Mouse (Mus musculus) heart, embryonic 16.5 days (tissue): ENCODE measurements around the gene B4galt3. TPM values are rescaled to one million over a fixed set of nuclear protein-coding genes. Genes with fewer than 3 reads are reported as not detected.

Source experiments
- ATAC-seq: fragments of 200-750 bp; cut with Nextera tagmentation; replicated peaks from 2 replicates; pipeline ENCODE4 v1.8.0; 2017; ENCODE audit warnings: moderate number of reproducible peaks; ENCODE audit not compliant: insufficient read depth, low FRiP score; ENCODE audit errors: extremely low read depth
- H3K27ac ChIP-seq: fragments of 300-500 bp; sonication (generic); 2 replicates; pipeline ENCODE4 v1.5.1; 2014; ENCODE audit warnings: mild to moderate bottlenecking, low read length, control low read depth, moderate library complexity
- H3K27me3 ChIP-seq: fragments of 300-500 bp; sonication (generic); 2 replicates; pipeline ENCODE4 v1.6.1; 2014; ENCODE audit warnings: low read length, mixed read lengths; ENCODE audit not compliant: control insufficient read depth, insufficient read depth
- H3K36me3 ChIP-seq: fragments of 300-500 bp; sonication (generic); 2 replicates; pipeline ENCODE4 v1.6.1; 2014; ENCODE audit not compliant: control insufficient read depth, insufficient read depth
- H3K4me1 ChIP-seq: fragments of 300-500 bp; sonication (generic); 2 replicates; pipeline ENCODE4 v1.6.1; 2014; ENCODE audit warnings: low read length, mixed read lengths; ENCODE audit not compliant: control insufficient read depth, insufficient read depth
- H3K4me2 ChIP-seq: fragments of 300-500 bp; sonication (generic); 2 replicates; pipeline ENCODE4 v1.6.1; 2014; ENCODE audit warnings: low read depth, mild to moderate bottlenecking, control low read depth, low read length
- H3K4me3 ChIP-seq: fragments of 300-500 bp; sonication (generic); 2 replicates; pipeline ENCODE4 v1.5.1; 2014; ENCODE audit warnings: mild to moderate bottlenecking, control low read depth, low read length
- H3K9ac ChIP-seq: fragments of 300-500 bp; sonication (generic); 2 replicates; pipeline ENCODE4 v1.6.1; 2014; ENCODE audit warnings: low read length, control low read depth
- H3K9me3 ChIP-seq: fragments of 300-500 bp; sonication (generic); replicated peaks from 2 replicates; pipeline ENCODE4 v1.6.1; 2016; ENCODE audit warnings: low read length; ENCODE audit not compliant: control insufficient read depth
- WGBS: fragments of 180-500 bp; shearing (Covaris S2); extraction: QIAGEN DNeasy Blood & Tissue Kit; methylation state at CpG from one replicate; pipeline ENCODE4 v1.1.7; 2014; 5-methylcytosine and 5-hydroxymethylcytosine counted together
- polyA plus RNA-seq: library from polyadenylated mRNA; unstranded; fragments of >200 nt; fragmentation: Nextera tagmentation; extraction: Ambion mirVana; gene quantifications from 2 replicates; pipeline ENCODE4 v1.2.1, GENCODE M21; 2015

The B4galt3 gene
- polyA plus RNA-seq, 1 experiment from 2014 or later = 47.5 TPM

DNA sequence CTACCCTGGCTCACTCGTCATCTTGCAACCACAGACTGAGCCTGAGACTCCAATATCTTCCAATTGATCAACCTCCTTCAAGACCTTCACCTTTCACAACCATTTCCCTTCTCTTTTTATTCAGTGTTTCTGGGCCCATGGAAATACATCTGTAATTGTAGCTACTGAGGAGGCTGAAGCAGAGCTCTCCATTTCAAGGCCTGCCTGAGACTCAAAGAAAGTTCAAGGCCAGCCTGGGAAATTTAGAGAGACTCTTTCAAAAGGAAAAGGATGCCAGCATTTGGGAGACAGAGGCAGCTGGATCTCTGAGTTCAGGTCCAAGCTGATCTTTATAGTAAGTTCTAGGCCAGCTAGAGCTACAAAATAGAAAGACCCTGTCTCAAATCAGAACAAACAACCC is 42.2 kb upstream of the B4galt3 start:
- no peak overlapping the region for H3K27ac ChIP-seq
- 76% methylated on average over 1 of the region's 1 CpGs for WGBS
- peaks cover 2% of the 10 kb centered on the region; the same call in 1 of the 2 replicates for H3K4me1 ChIP-seq
- H3K36me3 ChIP-seq = no peaks in the 10 kb centered on the region
- no peak overlapping the region for H3K4me2 ChIP-seq
- no peaks in the 10 kb centered on the region for H3K27me3 ChIP-seq
- no peak overlapping the region for H3K4me3 ChIP-seq
- H3K9me3 ChIP-seq = no peaks in the 10 kb centered on the region
- ATAC-seq = no peak
- H3K9ac ChIP-seq = no peak overlapping the region

DNA sequence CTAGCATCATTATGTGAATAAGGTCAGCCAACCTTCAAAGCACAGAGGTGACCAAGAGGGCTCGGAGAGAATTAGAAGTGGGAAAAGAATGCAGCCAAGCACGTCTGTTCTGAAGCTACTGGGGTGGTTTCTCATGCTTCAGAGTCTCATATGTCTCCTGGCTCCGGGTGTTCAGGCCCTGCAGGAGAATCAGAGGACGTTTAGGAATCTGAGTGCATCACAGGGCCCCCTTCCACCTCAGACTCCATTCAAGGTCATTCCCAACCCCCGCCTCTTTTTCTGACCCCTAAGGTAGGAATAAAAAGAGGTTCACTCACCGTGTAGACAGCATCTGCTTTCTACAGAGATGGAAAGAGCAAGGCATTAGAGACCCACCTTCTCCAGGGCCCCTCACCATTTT is 40.4 kb upstream of the B4galt3 start:
- H3K36me3 ChIP-seq = peaks cover 8% of the 10 kb centered on the region
- ATAC-seq = no peak
- H3K27me3 ChIP-seq = no peaks in the 10 kb centered on the region
- H3K9ac ChIP-seq = no peak overlapping the region
- no peak overlapping the region for H3K4me3 ChIP-seq
- no peaks in the 10 kb centered on the region for H3K4me1 ChIP-seq
- WGBS = 59% methylated on average over 6 of the region's 6 CpGs
- H3K4me2 ChIP-seq = no peak overlapping the region
- H3K27ac ChIP-seq = no peak overlapping the region
- no peaks in the 10 kb centered on the region for H3K9me3 ChIP-seq

DNA sequence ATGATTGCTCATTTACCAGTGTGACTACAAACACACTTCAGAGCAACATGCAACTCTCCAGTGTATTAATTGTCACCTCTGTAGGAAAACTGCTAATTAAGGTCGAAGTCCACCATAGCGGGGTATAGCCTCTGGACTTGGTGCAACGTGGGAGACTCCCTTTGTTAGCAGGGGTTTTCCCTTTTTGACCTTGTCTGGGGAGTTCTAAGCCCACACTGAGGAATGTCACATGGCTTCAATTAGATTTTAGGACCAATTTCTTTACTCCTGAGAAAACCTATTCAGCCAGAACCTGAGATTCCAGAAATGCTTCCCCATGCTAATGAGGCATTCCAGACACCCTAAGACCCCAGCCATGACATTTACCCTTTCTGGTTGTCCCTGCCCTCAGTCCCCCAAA is 39.9 kb upstream of the B4galt3 start:
- no peak for ATAC-seq
- Histone ChIP-seq H3K4me2 (no peak overlapping the region), H3K9ac (no peak overlapping the region), H3K4me1 (no peaks in the 10 kb centered on the region), H3K9me3 (no peaks in the 10 kb centered on the region), H3K27ac (no peak overlapping the region), H3K36me3 (peaks cover 13% of the 10 kb centered on the region), H3K4me3 (no peak overlapping the region), H3K27me3 (no peaks in the 10 kb centered on the region)
- WGBS = 79% methylated on average over 3 of the region's 3 CpGs

DNA sequence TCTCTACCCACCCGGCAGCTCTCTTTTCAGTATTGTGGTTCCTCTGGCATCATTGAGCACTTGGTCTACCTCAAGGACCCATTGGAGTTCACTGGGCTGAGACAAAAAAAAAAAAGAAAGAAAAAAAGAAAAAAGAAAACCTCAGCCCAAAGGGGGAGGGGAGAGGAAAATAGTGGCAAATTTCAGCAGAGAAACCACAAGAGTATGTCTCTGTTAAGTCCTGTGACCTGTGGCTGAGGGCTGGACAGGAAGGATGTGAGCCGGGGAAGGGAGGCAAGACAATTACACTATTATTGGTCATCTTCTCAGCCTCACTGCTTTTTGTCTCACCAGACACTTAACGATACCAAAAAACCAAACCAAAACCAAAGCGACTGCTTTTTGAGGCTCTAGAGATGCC is 38.3 kb upstream of the B4galt3 start:
- no peak overlapping the region for H3K9ac ChIP-seq
- ATAC-seq = no peak
- H3K4me1 ChIP-seq = peaks cover 8% of the 10 kb centered on the region
- peaks cover 28% of the 10 kb centered on the region for H3K36me3 ChIP-seq
- 63% methylated on average over 4 of the region's 4 CpGs for WGBS
- H3K27ac ChIP-seq = no peak overlapping the region
- H3K27me3 ChIP-seq = no peaks in the 10 kb centered on the region
- H3K9me3 ChIP-seq = no peaks in the 10 kb centered on the region
- H3K4me2 ChIP-seq = no peak overlapping the region
- no peak overlapping the region for H3K4me3 ChIP-seq

DNA sequence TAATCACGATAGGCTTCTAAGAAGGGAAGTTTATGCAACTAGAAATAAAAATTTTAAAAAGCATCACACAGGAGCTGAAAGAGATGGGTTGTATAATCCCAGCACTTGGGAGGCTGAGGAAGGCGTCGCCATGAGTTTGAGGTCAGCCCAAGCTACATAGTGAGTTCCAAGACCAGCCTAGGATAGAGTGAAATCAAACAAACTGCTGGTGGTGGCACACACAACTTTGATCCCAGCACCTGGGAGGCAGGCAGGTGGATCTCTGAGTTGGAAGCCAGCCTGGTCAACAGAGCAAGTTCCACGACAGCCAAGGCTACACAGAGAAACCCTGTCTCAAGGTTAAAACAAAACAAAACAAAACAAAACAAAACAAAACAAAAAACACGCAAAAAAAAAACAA is 37.8 kb upstream of the B4galt3 start:
- Histone ChIP-seq H3K4me1 (peaks cover 8% of the 10 kb centered on the region), H3K4me3 (no peak overlapping the region), H3K9ac (no peak overlapping the region), H3K4me2 (no peak overlapping the region), H3K9me3 (no peaks in the 10 kb centered on the region), H3K36me3 (peaks cover 33% of the 10 kb centered on the region), H3K27me3 (no peaks in the 10 kb centered on the region), H3K27ac (no peak overlapping the region)
- ATAC-seq = no peak
- WGBS = 80% methylated on average over 5 of the region's 5 CpGs

DNA sequence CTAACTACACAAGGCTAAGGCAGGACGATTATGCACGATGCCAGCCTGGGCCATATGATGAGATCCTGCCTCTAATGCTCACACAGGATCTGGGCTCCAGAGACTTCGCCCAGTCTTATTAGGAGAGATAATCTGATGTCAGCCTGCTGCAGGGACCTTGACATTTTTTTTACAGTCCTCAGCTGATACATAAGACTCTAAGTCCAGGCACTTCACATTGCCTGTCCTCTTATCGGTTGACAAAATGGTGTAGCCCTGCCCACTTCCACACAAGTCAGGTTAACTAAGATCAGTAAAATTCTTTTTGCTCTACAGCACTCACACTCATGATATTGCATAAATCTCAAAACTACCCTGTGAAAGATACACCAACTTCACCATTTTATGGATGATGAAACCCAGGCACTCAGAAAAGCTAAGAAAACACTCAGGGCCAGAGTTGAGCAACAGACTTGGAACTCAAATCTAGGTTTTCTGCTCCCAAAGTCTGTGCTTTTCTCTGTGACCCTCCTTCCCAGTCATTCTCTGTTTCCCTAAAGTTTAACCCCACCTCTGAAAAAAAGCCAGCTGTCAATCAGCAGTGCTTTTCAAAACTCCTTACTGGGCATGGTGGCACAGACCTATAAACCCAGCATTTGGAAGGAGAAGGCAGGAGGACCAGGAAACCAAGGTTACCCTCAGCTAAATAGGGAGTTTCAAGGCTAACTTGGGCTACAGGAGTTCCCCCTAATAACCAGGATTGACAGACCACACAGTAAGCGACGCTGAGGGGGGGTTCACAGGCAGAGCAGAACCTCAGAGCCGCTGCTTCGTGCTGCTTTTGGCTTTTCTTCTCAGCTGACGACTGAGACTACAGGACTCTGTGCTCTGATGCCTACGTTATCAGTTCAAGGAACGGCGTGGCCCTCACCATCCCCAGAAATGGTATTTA is 37.1 kb upstream of the B4galt3 start:
- Histone ChIP-seq H3K36me3 (peaks cover 40% of the 10 kb centered on the region), H3K9me3 (no peaks in the 10 kb centered on the region), H3K4me3 (no peak overlapping the region), H3K27me3 (no peaks in the 10 kb centered on the region), H3K4me2 (no peak overlapping the region), H3K9ac (no peak overlapping the region), H3K4me1 (peaks cover 8% of the 10 kb centered on the region), H3K27ac (peak overlapping the region; percentile 9; the same call in 1 of the 2 replicates)
- WGBS = 57% methylated on average over 12 of the region's 12 CpGs
- ATAC-seq = no peak

DNA sequence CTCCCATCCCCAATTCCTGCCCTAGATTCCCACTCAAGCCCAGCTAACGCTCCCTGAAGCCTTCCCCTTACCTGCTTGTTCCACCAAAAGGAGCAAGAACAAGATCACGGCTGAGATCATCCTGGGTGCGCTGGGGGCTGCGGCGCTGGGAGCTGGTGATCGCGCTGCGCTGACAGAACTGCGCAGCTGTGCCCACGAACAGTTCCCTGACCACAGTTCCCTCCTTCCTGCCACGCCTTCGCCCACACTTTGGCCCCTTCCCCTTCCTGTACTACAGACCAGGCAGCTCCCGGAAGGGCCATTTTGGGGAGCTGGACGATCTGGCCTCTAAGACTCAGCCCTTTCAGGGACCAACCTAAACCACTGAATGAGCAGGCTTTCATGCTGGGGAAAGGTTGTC is 36.0 kb upstream of the B4galt3 start, which contains the start of gene Fcer1g:
TSS of gene Fcer1g (minus strand) at position 240 of the 400 bp plus-strand sequence.
- 84% methylated on average over 14 of the region's 14 CpGs for WGBS
- Histone ChIP-seq H3K4me1 (peaks cover 8% of the 10 kb centered on the region), H3K4me3 (no peak within 1 kb of the TSS), H3K9me3 (no peaks in the 10 kb centered on the region), H3K4me2 (no peak within 1 kb of the TSS), H3K27ac (peak within 1 kb of the TSS; percentile 11; the same call in 1 of the 2 replicates), H3K9ac (no peak within 1 kb of the TSS), H3K27me3 (no peaks in the 10 kb centered on the region), H3K36me3 (peaks cover 50% of the 10 kb centered on the region)
- no peak for ATAC-seq

DNA sequence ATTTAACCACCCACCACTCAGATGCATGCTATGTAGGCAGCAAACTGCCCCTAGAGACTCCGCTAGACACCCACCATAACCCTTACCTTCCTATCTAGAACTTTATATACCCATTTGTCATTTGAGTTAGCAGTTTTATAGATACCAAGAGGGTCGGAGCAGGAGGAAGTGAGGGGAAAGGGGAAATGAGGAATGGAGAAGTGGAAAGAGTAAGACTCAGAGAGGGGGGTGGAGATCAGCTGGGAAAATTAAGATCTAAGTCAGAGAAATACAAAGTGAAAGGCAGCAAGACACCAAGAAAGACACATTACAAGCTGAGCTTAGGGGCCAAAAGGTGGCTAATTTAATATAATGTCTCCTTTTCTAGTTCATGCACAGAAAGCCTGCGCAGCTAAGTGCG is 35.6 kb upstream of the B4galt3 start:
- H3K36me3 ChIP-seq = peaks cover 52% of the 10 kb centered on the region
- peaks cover 8% of the 10 kb centered on the region for H3K4me1 ChIP-seq
- no peak for ATAC-seq
- no peak overlapping the region for H3K4me3 ChIP-seq
- H3K9me3 ChIP-seq = no peaks in the 10 kb centered on the region
- no peaks in the 10 kb centered on the region for H3K27me3 ChIP-seq
- no peak overlapping the region for H3K9ac ChIP-seq
- 0 out of 2 replicates have a peak overlapping the region, but pooled peaks have one; percentile 11 for H3K27ac ChIP-seq
- H3K4me2 ChIP-seq = no peak overlapping the region
- 93% methylated on average over 4 of the region's 4 CpGs for WGBS

DNA sequence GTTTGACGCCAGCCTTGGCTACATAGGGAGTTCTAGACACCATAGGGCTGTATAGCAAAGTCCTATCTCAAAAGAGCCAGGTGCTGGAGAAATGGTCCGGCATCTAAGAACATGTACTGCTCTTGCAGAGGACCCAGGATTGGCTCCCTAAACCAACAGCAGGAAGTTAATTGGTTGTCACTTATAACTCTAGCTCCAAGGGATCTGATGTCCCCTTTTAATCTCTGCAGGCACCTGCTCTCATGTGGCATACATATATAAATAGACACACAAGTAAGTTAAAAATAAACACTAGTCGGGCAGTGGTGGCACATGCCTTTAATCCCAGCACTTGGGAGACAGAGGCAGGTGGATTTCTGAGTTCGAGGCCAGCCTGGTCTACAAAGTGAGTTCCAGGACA is 34.3 kb upstream of the B4galt3 start:
- H3K9ac ChIP-seq = no peak overlapping the region
- H3K36me3 ChIP-seq = peaks cover 54% of the 10 kb centered on the region
- no peaks in the 10 kb centered on the region for H3K9me3 ChIP-seq
- H3K27ac ChIP-seq = peak overlapping the region; percentile 61; the same call in 1 of the 2 replicates
- H3K4me1 ChIP-seq = peaks cover 8% of the 10 kb centered on the region
- no peak overlapping the region for H3K4me3 ChIP-seq
- 45% methylated on average over 4 of the region's 4 CpGs for WGBS
- ATAC-seq = 0 out of 2 replicates have a peak, but pooled peaks have one; percentile 15
- no peak overlapping the region for H3K4me2 ChIP-seq
- H3K27me3 ChIP-seq = no peaks in the 10 kb centered on the region
